Mouse (Mus musculus) liver, embryonic 16.5 days (tissue): Measurements from ENCODE around the gene Dnaja2. TPM values are rescaled to one million over a fixed set of nuclear protein-coding genes. Genes with fewer than 3 reads are reported as not detected.

Source experiments
- ATAC-seq: fragments of 200-750 bp; cut with Nextera tagmentation; 2 replicates; pipeline ENCODE4 v1.8.0; 2017; ENCODE audit warnings: low read depth, mild to moderate bottlenecking, moderate number of reproducible peaks, moderate library complexity
- H3K27ac ChIP-seq: fragments of 300-500 bp; sonication (generic); 2 replicates; pipeline ENCODE4 v1.5.1; 2014; ENCODE audit warnings: mild to moderate bottlenecking, low read length
- H3K27me3 ChIP-seq: fragments of 300-500 bp; sonication (generic); 2 replicates; pipeline ENCODE4 v1.6.1; 2014; ENCODE audit warnings: low read depth, low read length, mixed read lengths; ENCODE audit not compliant: control insufficient read depth, insufficient read depth
- H3K36me3 ChIP-seq: fragments of 300-500 bp; sonication (generic); 2 replicates; pipeline ENCODE4 v1.6.1; 2014; ENCODE audit warnings: mild to moderate bottlenecking; ENCODE audit not compliant: control insufficient read depth, insufficient read depth
- H3K4me1 ChIP-seq: fragments of 300-500 bp; sonication (generic); 2 replicates; pipeline ENCODE4 v1.6.1; 2014; ENCODE audit warnings: low read depth, low read length, mixed read lengths; ENCODE audit not compliant: control insufficient read depth
- H3K4me2 ChIP-seq: fragments of 300-500 bp; sonication (generic); 2 replicates; pipeline ENCODE4 v1.6.1; 2014; ENCODE audit warnings: low read depth, low read length, mixed read lengths
- H3K4me3 ChIP-seq: fragments of 300-500 bp; sonication (generic); 2 replicates; pipeline ENCODE4 v1.5.1; 2014; ENCODE audit warnings: low read depth, mild to moderate bottlenecking, low read length
- H3K9ac ChIP-seq: fragments of 300-500 bp; sonication (generic); 2 replicates; pipeline ENCODE4 v1.6.1; 2014; ENCODE audit warnings: low read depth, low read length
- H3K9me3 ChIP-seq: fragments of 300-500 bp; sonication (generic); replicated peaks from 2 replicates; pipeline ENCODE4 v1.6.1; 2016; ENCODE audit warnings: low read length; ENCODE audit not compliant: control insufficient read depth
- WGBS: fragments of 180-500 bp; shearing (Covaris S2); extraction: QIAGEN DNeasy Blood & Tissue Kit; methylation state at CpG from one replicate; pipeline ENCODE4 v1.1.7; 2014; ENCODE audit not compliant: insufficient replicate concordance; 5-methylcytosine and 5-hydroxymethylcytosine counted together
- polyA plus RNA-seq: library from polyadenylated mRNA; unstranded; fragments of >200 nt; fragmentation: Nextera tagmentation; extraction: Ambion mirVana; gene quantifications from 2 replicates; pipeline ENCODE4 v1.2.1, GENCODE M21; 2015

Dnaja2 gene
- 63.5 and 65.7 TPM in 2 replicates for polyA plus RNA-seq

DNA sequence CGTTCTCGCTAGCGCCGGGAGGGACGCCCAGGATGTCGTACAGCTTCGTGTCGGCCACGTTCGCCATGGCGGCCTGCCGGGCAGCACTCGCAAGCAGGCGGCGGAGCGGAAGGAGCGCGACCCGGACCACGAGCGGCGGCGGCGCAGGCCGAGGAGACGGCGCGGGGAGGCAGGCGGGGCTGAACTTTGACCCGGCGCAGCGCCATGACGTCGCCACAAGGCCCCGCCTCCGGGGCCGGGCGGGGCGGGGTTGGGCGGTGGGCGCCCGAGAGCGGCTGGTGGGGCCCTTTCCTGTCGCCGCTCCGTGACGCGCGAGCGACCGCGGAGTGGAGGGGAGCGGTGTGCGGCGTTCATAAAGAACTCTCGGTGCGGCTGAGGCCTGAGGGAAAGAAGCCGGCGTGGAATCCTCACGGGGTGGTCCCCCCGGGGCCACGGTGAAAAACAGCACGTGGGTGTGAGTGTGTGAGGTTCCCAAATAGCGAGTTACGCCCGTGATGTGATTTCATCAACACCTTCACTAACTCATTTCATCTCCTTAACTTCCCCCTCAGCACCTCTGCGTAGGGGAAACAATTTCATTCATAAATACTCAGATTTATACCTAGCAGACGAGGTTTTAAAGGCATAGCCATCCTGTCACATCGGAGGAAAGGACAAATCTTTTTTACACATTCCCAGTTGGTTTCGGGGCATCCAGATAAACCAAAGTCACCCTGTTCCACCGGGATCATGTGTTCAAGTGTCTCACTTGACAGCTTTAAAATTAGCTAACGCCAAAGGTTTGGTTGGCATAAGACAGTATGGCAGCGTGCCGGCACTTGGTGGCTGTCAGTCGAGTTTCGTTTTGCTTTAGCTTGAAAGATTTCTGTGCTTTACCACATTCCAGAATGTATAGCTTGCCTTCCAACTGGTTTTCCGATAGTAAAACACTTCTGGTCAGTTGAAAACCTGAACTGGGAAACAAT is at the start of gene Dnaja2:
Dnaja2 (minus strand) TSS at position 164 of the 965 bp plus-strand sequence.
- H3K9ac ChIP-seq, result peak within 1 kb of the TSS; percentile 95
- ATAC-seq, result peak; percentile 94
- H3K4me3 ChIP-seq, result peak within 1 kb of the TSS; percentile 98
- H3K36me3 ChIP-seq, result peaks cover 3% of the 10 kb centered on the region
- peak within 1 kb of the TSS; percentile 91 for H3K4me2 ChIP-seq
- under 1% methylated on average over 65 of the region's 77 CpGs for WGBS
- H3K27me3 ChIP-seq, result no peaks in the 10 kb centered on the region
- no peaks in the 10 kb centered on the region for H3K9me3 ChIP-seq
- peak within 1 kb of the TSS; percentile 93 for H3K27ac ChIP-seq
- peaks cover 7% of the 10 kb centered on the region for H3K4me1 ChIP-seq

DNA sequence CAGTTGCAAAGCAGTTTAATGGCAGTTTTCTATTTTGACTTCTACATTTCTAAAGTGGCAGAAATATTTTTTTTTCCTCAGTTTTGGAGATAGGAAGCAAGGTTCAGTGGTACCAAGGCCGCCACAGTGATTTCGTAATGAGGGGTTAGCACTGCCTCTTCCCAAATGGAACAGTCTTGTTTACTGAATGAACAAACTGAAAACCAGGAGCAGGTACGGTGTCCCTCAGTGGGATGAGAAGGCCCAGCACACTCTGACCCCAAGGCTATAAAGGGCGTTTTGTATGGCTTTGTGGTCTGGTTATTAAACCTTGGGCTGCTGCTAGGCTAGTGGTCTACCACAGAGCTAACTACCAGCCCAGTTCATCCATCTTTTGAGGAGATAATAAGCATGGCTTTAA is 49.1 kb upstream of the Dnaja2 start:
- whole genome bisulfite sequencing, result 45% methylated on average over 4 of the region's 4 CpGs
- H3K36me3 ChIP-seq, result no peaks in the 10 kb centered on the region
- no peak overlapping the region for H3K4me2 ChIP-seq
- H3K4me1 ChIP-seq, result peaks cover 4% of the 10 kb centered on the region; the same call in 1 of the 2 replicates
- H3K27ac ChIP-seq, result no peak overlapping the region
- H3K9me3 ChIP-seq, result no peaks in the 10 kb centered on the region
- H3K27me3 ChIP-seq, result no peaks in the 10 kb centered on the region
- H3K9ac ChIP-seq, result no peak overlapping the region
- ATAC-seq, result peak; percentile 81
- no peak overlapping the region for H3K4me3 ChIP-seq

DNA sequence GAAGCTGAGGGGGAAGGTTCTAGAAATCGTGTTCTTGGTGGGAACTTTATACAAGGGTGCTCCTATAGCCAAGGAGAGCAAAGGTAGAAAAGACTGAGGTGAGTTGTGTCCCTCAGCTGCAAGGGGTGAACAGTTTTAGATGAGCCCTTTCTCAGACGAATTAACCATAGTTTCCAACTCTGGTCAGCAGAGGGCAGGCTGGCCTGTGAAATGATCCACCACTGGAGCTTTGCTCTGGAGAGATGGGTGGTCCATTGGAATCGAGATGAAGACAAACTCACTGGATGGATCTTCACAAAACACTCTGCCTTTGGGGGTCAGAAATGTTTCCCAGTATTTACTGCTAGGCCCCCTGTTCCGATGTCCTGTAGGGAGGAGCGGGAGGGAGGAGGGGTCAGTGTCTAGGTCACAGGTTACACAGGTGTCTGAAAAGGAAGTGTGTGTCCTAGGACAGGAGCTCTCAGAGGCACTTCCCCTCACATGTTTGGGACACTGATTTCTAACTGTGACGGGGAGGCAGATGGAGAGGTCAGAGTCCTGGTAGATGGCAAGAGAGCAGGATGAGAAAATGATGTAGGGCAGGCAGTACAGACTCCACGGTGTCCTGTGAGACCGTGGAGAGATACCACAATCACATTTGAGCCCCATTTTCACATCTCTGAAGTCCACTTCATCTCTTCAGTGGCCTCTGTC is 48.2 kb upstream of the Dnaja2 start:
- Histone ChIP-seq H3K4me2 (no peak overlapping the region), H3K4me3 (no peak overlapping the region), H3K4me1 (peaks cover 4% of the 10 kb centered on the region; the same call in 1 of the 2 replicates), H3K27ac (no peak overlapping the region), H3K27me3 (no peaks in the 10 kb centered on the region), H3K36me3 (no peaks in the 10 kb centered on the region), H3K9ac (no peak overlapping the region), H3K9me3 (no peaks in the 10 kb centered on the region)
- WGBS, result 29% methylated on average over 8 of the region's 8 CpGs
- ATAC-seq, result no peak

DNA sequence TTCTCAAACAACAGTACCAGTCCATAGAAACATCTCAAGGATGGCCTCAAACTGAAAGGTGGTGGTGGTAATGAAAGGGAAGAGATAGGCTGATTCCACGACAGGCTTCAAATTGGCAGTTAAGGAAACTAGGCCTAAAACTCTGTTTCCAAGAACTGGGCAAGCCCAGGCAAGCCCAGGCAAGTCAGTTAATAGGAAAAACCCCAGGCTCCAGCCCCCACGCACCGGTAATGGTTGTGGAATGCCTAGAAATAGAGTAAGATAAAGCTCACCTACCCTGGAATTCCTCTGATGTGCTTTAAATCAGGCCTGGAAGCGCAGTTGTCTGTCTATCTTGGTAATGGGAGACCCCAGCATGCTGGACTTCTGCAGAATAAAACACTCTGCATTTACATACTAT is 47.6 kb upstream of the Dnaja2 start:
- Histone ChIP-seq H3K4me1 (peaks cover 4% of the 10 kb centered on the region; the same call in 1 of the 2 replicates), H3K4me3 (no peak overlapping the region), H3K9me3 (no peaks in the 10 kb centered on the region), H3K4me2 (no peak overlapping the region), H3K27ac (no peak overlapping the region), H3K9ac (no peak overlapping the region), H3K27me3 (no peaks in the 10 kb centered on the region), H3K36me3 (no peaks in the 10 kb centered on the region)
- 72% methylated on average over 4 of the region's 4 CpGs for WGBS
- no peak for ATAC-seq

DNA sequence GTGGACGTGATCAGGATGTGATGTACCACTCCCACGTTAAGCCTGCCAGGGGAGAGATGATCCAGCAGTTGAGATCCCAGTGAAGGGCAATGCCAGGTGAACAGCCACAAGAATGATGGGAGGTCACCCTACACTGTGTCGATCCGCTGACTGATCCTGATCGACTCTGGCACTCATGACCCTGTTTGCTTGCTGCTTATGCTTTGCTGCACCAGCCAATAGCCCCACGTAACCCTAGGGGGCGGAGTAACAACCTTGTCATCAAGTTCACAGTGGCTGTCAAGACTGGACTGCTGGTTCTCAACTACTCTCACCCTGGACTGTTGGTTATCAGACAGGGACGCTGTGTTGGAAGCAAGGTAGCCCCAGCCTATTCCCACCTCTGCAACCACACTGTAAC is 46.6 kb upstream of the Dnaja2 start:
- Histone ChIP-seq H3K27me3 (no peaks in the 10 kb centered on the region), H3K9ac (no peak overlapping the region), H3K27ac (no peak overlapping the region), H3K4me3 (no peak overlapping the region), H3K9me3 (no peaks in the 10 kb centered on the region), H3K36me3 (no peaks in the 10 kb centered on the region), H3K4me1 (peaks cover 4% of the 10 kb centered on the region; the same call in 1 of the 2 replicates), H3K4me2 (no peak overlapping the region)
- WGBS, result 59% methylated on average over 8 of the region's 8 CpGs
- no peak for ATAC-seq

DNA sequence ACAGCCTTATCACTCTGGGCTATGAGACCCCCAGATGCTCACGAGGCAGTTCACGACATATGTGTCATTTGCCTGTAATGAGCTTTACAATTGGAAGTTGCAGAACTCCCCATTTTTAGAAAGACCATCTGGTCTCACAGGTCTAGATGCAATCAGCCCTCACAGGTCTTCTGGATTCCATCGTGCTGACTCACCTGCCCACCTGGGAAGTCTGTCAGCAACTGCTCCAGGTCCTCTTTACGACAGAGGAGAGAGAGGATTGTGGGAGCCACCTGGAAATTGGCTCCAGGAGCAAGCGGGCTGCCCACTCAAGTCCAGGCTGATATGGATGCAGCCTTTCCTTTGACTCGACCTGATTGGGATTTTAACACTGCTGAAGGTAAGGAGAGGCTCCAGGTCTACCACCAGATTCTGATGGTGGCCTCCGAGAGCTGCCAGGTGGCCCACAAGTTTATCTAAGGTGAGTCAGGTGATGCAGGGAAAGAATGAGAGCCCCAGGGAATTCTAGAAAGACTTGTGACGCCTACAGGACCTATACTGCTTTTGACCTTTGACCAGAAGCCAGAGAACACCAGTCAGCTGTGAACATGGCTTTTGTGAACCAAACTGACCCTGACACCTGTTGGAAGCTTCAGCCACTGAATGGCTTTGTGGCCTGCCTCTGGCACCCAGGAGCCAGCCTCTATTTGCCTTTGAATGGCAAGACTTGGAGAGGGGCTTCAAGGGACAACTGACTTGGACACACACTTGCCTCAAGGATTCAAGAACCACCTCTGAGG is 42.5 kb upstream of the Dnaja2 start:
- no peaks in the 10 kb centered on the region for H3K36me3 ChIP-seq
- ATAC-seq, result no peak
- 48% methylated on average over 8 of the region's 8 CpGs for WGBS

DNA sequence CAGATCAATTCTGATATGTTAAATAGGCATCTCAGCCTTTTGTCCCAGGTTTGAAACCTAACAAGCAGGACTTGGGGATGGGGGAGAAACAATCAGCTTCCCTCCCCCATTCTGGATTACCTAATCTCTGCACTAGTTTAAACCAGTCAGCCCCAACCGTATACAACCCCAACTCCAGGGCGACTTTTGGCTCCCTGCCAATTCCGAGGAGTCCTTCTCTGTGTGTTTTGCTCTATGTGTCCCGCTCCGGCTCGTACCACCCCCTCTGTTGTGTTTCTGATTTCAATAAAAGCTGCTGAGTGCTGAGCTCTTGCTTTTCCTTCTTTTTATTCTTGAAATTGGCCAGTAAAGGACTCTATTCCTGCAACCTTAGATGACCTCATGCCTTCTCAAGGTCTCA is 40.2 kb upstream of the Dnaja2 start:
- ATAC-seq, result peak; percentile 90

More for the DNA sequence above, 42.5 kb upstream of the Dnaja2 start:
- no peak overlapping the region for H3K9ac ChIP-seq
- H3K27ac ChIP-seq, result no peak overlapping the region
- H3K9me3 ChIP-seq, result no peaks in the 10 kb centered on the region
- H3K4me3 ChIP-seq, result no peak overlapping the region
- H3K27me3 ChIP-seq, result no peaks in the 10 kb centered on the region
- H3K4me2 ChIP-seq, result no peak overlapping the region
- no peaks in the 10 kb centered on the region for H3K4me1 ChIP-seq

DNA sequence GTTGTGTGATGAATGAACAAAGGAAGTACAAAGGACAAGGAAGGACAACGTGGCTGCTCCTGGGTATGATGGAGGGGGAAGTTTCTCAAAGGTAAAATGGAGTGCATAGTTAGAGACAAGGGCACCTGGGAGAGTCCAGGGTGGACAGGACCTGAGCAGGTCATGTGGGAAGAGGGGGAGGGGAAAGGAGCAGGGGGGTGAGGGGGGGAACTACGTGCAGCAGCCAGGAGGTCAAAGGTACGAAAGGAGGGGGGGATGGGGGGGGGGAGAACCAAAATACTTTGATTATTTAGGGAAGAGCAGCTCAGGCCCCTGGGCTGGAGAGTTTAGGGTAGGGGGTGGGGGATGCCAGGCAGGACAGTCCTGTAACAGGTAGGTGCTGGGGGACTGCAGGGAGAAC is 39.8 kb upstream of the Dnaja2 start:
- H3K4me2 ChIP-seq, result no peak overlapping the region
- no peaks in the 10 kb centered on the region for H3K36me3 ChIP-seq
- peak; percentile 50 for ATAC-seq
- no peaks in the 10 kb centered on the region for H3K4me1 ChIP-seq
- H3K9me3 ChIP-seq, result no peaks in the 10 kb centered on the region
- no peak overlapping the region for H3K9ac ChIP-seq
- no peak overlapping the region for H3K27ac ChIP-seq
- 19% methylated on average over 2 of the region's 3 CpGs for WGBS
- H3K27me3 ChIP-seq, result no peaks in the 10 kb centered on the region
- no peak overlapping the region for H3K4me3 ChIP-seq

More for the DNA sequence above, 40.2 kb upstream of the Dnaja2 start:
- Histone ChIP-seq H3K27me3 (no peaks in the 10 kb centered on the region), H3K27ac (no peak overlapping the region), H3K4me2 (no peak overlapping the region), H3K4me1 (no peaks in the 10 kb centered on the region), H3K9me3 (no peaks in the 10 kb centered on the region), H3K9ac (no peak overlapping the region), H3K36me3 (no peaks in the 10 kb centered on the region), H3K4me3 (no peak overlapping the region)
- WGBS, result 45% methylated on average over 6 of the region's 6 CpGs
